Mouse (Mus musculus) gastrocnemius, postnatal 36 days (tissue): ENCODE data around the gene Olfr556. TPM values are rescaled to one million over a fixed set of nuclear protein-coding genes. Genes with fewer than 3 reads are reported as not detected.
"Not testable (repeated sequence)": the region's sequence is repeated elsewhere in the genome, so short reads cannot be mapped to it uniquely, and the experiment has no call there.

ENCODE experiments used
- DNase-seq, 2 experiments: peaks; one replicate each; pipeline ENCODE4 v3.0.0; 2022
- intact Hi-C: fragments of 180-260 bp; cut with DNase I; formaldehyde crosslinking; loops from one replicate; pipeline ENCODE4 v1.15.1; 2025
- long read RNA-seq, 2 experiments: library from polyadenylated mRNA; stranded (forward); transcript quantifications; one replicate each; pipeline ENCODE4 v2.0.0; 2021
- total RNA-seq, 2 experiments: library from RNA; stranded (reverse); gene quantifications; 2 replicates each; pipeline ENCODE4 v1.2.3; 2021

The Olfr556 gene
- total RNA-seq, result not detected
- long read RNA-seq, experiment 1, result 0 reads
- long read RNA-seq, experiment 2, result 0 reads

- intact Hi-C loops, result no loop called here
- DNase-seq, result no peak
These were observed at the start of gene Olfr556 for GRCm38 (mm10) chr7:102664599-102664998. Olfr556 (plus strand) TSS chr7:102664899.

GRCm38 (mm10) chr7:102618118-102618517 lies 46.6 kb upstream of the Olfr556 start, which contains the start of gene Olfr553:
Olfr553 (minus strand) TSS chr7:102618218.
- intact Hi-C loops, result no loop called here
- no peak for DNase-seq

GRCm38 (mm10) chr7:102619608-102620007 lies 45.1 kb upstream of the Olfr556 start:
- intact Hi-C loops, result no loop called here

GRCm38 (mm10) chr7:102620368-102620767 lies 44.3 kb upstream of the Olfr556 start:
- DNase-seq, intact Hi-C loops: not testable (repeated sequence)

More at GRCm38 (mm10) chr7:102619608-102620007, 45.1 kb upstream of the Olfr556 start:
- no peak for DNase-seq

DNA sequence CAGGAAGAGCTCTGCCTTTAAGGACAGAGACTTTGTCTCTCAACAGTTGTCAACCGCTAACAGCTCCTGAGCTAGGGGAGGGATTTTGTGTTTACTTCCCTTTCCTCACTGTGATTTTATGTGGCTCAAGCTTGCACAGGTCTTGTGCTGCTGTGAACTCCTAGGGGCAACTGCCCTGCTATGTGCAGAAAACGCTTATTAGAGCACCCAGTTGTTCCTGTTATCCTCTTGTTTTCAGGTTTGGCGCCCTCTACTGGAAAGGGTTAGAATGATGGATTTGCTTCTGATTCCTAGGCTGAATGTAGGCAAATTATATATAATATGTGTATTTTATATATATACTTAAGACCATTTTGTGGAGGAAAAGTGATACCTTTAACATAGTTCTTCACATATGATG lies 28.0 kb upstream of the Olfr556 start:
- intact Hi-C loops, result loop anchor here (1.0 kb wide), 1 partner anchor 123 kb away; no protein-coding TSS in a partner anchor
- DNase-seq, result no peak

DNA sequence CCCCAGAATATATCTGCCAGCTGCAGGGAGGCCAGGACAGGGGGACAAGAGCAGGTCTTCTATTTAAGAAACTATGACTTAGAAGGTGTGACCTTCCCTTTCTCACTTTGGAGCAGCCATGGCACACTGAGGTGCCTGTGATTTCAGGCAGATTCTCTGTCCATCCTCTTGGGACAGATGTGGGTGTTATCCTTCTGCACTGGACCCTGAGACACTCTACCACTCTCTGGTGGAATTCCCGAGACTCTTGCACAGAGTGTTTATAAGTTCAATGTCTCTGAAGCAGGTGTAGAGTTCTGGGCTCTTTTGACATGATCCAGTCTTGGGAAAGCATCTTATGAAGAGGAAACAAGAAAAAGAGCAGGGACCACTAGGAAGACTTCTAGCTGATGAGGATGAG lies 26.6 kb upstream of the Olfr556 start, which contains the start of gene Olfr554:
Olfr554 (plus strand) TSS at position 301 of the 400 bp plus-strand sequence.
- intact Hi-C loops, result no loop called here
- no peak for DNase-seq

GRCm38 (mm10) chr7:102644945-102645344 lies 19.8 kb upstream of the Olfr556 start:
- intact Hi-C loops, DNase-seq: not testable (repeated sequence)

- no peak for DNase-seq
- intact Hi-C loops, result no loop called here
These were observed 6.2 kb upstream of the Olfr556 start, which contains the start of gene Olfr555 for GRCm38 (mm10) chr7:102658523-102658922. Olfr555 (plus strand) TSS chr7:102658823.

- DNase-seq, result no peak
- intact Hi-C loops, result no loop called here
These were observed 679 bp downstream of the Olfr556 start for GRCm38 (mm10) chr7:102665378-102665777.

DNA sequence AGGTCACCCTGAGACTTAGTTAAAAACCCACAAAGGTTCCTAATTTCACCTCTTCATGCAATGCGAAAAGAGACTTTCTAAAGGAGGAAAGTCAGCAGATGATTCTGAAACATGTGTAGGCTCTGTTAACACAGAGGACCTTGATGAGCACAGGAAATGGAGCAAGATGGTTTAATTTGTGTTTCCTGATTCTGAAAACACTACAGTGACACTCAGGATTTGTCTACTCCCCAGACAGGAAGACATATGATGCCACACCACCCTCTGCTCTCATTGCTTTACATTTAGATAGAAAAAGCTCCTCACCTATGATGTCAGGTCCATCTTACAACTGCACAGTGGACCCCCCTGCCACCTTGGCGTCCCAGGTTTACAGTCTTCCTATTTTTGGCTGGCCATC lies 11.5 kb downstream of the Olfr556 start:
- no peak for DNase-seq
- intact Hi-C loops, result no loop called here

DNA sequence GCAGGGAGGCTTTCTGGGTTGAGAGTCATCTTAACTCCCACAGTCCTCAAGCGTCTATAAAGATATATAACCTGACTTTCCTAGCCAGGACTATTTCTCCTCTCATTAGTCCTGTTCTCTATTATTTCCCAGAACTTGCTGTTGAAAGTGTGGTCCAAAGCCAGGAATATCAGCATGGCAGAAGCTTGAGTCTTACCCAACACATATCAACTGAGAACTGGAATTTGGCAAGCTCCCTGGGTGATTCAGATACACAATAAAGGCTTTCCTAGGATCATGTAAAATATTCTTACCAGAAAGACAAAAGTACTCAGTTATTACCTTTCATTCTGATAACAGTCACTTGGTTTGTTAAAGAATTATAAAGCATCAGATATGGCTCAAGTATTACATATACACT lies 17.2 kb downstream of the Olfr556 start:
- no peak for DNase-seq

GRCm38 (mm10) chr7:102686944-102687501 lies 22.3 kb downstream of the Olfr556 start, which contains the start of gene Trim68:
Trim68 (minus strand) TSS chr7:102687327.
- intact Hi-C loops, result no loop called here
- DNase-seq, result peak; percentile 78 to 84

More for the DNA sequence above, 17.2 kb downstream of the Olfr556 start:
- intact Hi-C loops, result no loop called here

DNA sequence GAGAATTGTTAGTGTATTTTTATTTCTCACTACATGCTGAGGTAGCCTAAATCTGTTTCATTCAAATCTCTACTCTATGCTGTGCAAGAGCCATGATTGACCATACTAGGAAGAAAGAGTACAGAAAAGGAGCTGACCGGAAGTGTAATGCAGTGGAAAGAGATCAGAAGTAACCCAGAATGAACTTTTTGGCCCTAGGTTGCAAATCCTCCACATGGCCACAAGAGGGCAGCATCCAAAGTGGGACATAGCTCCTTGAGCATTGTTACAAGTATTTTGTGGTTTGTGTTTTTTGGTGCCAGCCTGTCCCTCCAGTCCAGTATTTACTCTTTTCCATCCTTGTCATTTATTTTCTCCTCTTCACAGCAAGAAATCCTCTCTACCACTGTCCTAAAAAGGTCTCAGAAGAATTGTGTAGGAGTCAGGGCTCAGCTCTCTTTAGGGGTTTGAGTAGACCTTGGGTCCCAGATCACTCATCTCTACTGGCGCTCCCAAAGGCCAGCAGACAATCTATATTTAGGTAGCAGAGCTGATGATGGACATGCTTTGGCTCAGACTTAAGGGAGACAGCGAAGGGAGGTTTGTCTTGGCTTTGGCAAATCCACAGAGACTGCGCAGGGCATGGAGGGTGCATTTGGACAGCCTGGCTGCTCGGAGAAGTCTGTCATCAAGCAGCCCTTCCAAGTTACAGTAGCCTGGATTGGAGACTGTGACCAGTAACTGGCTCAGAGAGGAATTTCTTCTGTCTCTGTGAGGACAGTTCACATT lies 30.8 kb downstream of the Olfr556 start, which contains the start of gene Olfr557:
Olfr557 (plus strand) TSS at position 553 of the 768 bp plus-strand sequence.
- DNase-seq, result no peak

GRCm38 (mm10) chr7:102698461-102698860 lies 33.8 kb downstream of the Olfr556 start:
- DNase-seq, result no peak
- intact Hi-C loops, result no loop called here

More for the DNA sequence above, 30.8 kb downstream of the Olfr556 start, which contains the start of gene Olfr557:
- intact Hi-C loops, result no loop called here

DNA sequence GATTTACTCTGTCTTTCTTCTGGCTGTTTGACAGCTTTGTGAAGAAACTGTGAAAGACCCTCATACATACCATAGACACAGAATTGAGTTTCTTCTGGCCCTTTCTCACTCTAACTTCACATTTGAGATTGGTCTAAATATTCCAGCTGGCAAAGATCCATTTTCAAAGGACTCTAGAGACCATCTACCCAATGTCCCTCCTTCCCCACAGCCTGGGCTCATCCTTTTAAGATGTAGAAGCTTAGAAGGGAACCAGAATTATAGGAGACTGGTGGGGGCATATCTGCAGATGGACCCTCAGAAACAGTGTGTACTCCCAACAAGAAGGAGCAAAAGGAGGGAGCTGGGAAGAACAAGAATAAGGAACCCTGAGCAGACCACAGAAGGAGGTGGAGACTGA lies 37.2 kb downstream of the Olfr556 start, which contains the start of gene Olfr558:
Olfr558 (plus strand) TSS at position 301 of the 400 bp plus-strand sequence.
- DNase-seq, result no peak
- intact Hi-C loops, result no loop called here

- DNase-seq, result no peak
- intact Hi-C loops, result no loop called here
These were observed 54.3 kb downstream of the Olfr556 start, which contains the start of gene Olfr33 for GRCm38 (mm10) chr7:102718970-102719369. Olfr33 (minus strand) TSS chr7:102719070.

Other genes starting within 250 kb of the Olfr556 start
- gene Rrm1, start 223.2 kb upstream of the Olfr556 start, total RNA-seq, result 10 to 100 TPM; 12.9 to 15.1 TPM
- gene Olfr543, start 183.2 kb upstream of the Olfr556 start, total RNA-seq, result not detected
- gene Olfr544, start 176.6 kb upstream of the Olfr556 start, total RNA-seq, result not detected
- not detected for gene Olfr545, start 165.3 kb upstream of the Olfr556 start, total RNA-seq
- gene Olfr547, start 130.2 kb upstream of the Olfr556 start, total RNA-seq, result not detected
- gene Olfr548-ps1, start 124.0 kb upstream of the Olfr556 start, total RNA-seq, result not detected
- gene Olfr549, start 115.0 kb upstream of the Olfr556 start, total RNA-seq, result not detected
- gene Trim21, start 99.4 kb upstream of the Olfr556 start, total RNA-seq, result 1 to 10 TPM; 1.7 to 2.8 TPM
- gene Olfr550, start 93.5 kb upstream of the Olfr556 start, total RNA-seq, result under 1 TPM in 1 of 2 experiments, not detected in 1; 0.08 TPM
- gene Olfr551, start 73.0 kb upstream of the Olfr556 start, total RNA-seq, result not detected
- gene Olfr552, start 67.1 kb upstream of the Olfr556 start, total RNA-seq, result under 1 TPM in 1 of 2 experiments, not detected in 1; 0.10 TPM
- not detected for gene Olfr553, start 46.7 kb upstream of the Olfr556 start, total RNA-seq
- gene Olfr554, start 26.5 kb upstream of the Olfr556 start, total RNA-seq, result not detected
- not detected for gene Olfr555, start 6.1 kb upstream of the Olfr556 start, total RNA-seq
- 1 to 10 TPM; 3.6 to 4.2 TPM for gene Trim68, start 22.4 kb downstream of the Olfr556 start, total RNA-seq
- gene Olfr557, start 31.0 kb downstream of the Olfr556 start, total RNA-seq, result not detected
- 1 to 10 TPM; 1.5 to 1.7 TPM for gene Olfr558, start 37.3 kb downstream of the Olfr556 start, total RNA-seq
- gene Olfr33, start 54.2 kb downstream of the Olfr556 start, total RNA-seq, result not detected
- gene Olfr559, start 62.6 kb downstream of the Olfr556 start, total RNA-seq, result not detected
- under 1 TPM in 1 of 2 experiments, not detected in 1; 0.17 TPM for gene Olfr560, start 94.5 kb downstream of the Olfr556 start, total RNA-seq
- gene Olfr78, start 94.6 kb downstream of the Olfr556 start, total RNA-seq, result under 1 TPM; 0.47 to 0.54 TPM
- gene Olfr561, start 106.3 kb downstream of the Olfr556 start, total RNA-seq, result not detected
- not detected for gene Olfr564, start 138.6 kb downstream of the Olfr556 start, total RNA-seq
- gene Olfr566, start 193.9 kb downstream of the Olfr556 start, total RNA-seq, result not detected
- not detected for gene Olfr568, start 212.2 kb downstream of the Olfr556 start, total RNA-seq
- gene Olfr569, start 226.0 kb downstream of the Olfr556 start, total RNA-seq, result not detected
- gene Olfr570, start 229.7 kb downstream of the Olfr556 start, total RNA-seq, result not detected